Mouse (Mus musculus) adrenal gland, adult 18-20 months (tissue): ENCODE data around the gene Trip10. TPM values are rescaled to one million over a fixed set of nuclear protein-coding genes. Genes with fewer than 3 reads are reported as not detected.

Experiments used
- DNase-seq, 2 experiments: peaks; one replicate each; pipeline ENCODE4 v3.0.0; 2021 to 2022; ENCODE audit warnings: low spot score in 2 of 2
- total RNA-seq, 2 experiments: library from RNA; stranded (reverse); gene quantifications; 1 replicate in 1 of 2; 2 replicates in 1 of 2; pipeline ENCODE4 v1.2.3; 2021

Trip10 gene
- total RNA-seq, 2 experiments from 2014 or later = 53.4 to 61.0 TPM

DNA sequence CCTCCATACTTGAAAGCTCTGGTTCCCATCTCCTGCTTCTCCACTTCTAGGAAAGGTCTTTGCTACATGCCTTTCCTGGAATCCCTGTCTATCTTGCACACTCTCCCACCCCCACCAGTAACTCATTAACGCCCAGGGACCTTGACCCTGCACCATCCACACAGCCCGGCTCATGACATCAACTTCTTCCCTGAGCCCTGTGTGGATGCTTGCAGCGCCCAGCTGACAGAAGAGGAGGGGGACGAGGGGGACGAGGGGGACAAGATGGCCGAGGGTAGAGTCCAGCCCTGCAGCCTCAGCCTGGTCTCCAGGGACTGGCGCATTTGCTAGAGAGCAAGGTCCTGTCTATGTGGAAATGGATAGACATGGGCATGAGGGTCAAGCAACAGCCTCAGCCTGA, 16.2 kb upstream of the Trip10 start:
- DNase-seq = no peak

DNA sequence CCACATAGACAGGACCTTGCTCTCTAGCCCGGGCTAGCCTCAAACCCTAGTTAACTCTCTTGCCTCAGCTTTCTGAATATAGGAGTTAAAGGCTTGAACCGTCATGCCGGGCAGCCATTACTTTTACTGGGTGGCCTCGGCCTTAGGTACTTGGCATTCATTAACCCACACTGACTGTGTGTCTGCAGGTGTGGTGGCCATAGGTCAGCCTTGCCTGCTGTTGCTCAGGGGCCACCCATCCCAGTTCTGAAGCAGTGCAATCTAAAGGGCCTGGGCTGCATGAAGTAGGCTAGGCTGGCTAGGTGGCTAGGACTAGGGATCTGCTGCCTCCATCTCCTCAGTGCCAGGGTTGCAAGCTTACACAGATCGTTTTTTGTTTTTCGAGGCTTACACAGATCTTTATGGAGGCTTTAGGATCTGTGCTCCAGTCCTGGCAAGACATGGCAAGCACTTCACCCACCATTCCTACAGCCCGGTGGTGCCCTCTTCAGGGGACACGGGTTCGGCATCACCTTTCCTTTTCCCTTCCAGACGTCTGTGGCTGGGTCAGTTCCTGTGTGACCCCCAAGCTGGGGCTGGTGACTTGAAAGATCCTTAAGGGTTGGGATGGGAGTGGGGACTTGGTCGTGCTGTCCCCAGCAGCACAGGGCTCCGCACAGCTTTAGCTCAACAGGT, 14.9 kb upstream of the Trip10 start:
- DNase-seq = no peak

DNA sequence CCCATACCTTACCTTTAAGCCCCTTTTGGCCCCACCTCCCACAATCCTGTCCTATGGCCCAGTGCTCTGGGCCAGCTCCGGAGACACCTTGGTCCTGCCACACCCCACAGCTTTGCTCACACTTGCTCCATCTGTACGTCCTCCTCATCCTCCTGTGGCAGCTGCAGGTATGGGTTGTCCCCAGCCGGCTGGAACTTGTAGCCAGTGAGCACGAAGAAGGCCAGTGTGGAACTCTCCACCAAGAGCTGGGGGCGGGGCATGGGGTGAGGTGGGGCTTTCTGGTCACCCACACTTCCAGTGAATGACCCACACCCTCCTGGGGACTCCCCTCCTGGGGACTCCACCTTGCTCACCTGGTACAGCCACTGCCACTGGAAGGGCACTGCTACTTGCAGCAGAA, 13.5 kb upstream of the Trip10 start:
- no peak for DNase-seq

DNA sequence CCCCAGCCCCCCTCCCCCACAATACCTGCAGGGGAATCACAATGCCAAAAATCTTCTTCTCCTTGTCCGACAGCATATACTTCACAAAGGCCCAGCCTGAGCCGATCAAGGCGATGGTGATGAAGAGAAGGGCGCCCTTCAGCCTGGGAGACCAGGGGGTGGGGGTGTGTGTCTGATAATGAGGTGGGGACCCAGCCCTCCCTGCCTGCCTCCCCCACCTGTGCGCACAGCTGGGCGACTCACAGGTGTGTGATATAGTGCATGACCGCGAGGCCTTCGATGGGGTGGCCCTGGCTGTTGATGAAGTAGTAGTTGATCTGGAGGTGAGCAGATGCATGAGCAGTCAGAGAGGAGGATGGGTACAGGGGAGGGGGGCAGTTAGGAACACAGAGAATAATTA, 12.1 kb upstream of the Trip10 start:
- no peak for DNase-seq

DNA sequence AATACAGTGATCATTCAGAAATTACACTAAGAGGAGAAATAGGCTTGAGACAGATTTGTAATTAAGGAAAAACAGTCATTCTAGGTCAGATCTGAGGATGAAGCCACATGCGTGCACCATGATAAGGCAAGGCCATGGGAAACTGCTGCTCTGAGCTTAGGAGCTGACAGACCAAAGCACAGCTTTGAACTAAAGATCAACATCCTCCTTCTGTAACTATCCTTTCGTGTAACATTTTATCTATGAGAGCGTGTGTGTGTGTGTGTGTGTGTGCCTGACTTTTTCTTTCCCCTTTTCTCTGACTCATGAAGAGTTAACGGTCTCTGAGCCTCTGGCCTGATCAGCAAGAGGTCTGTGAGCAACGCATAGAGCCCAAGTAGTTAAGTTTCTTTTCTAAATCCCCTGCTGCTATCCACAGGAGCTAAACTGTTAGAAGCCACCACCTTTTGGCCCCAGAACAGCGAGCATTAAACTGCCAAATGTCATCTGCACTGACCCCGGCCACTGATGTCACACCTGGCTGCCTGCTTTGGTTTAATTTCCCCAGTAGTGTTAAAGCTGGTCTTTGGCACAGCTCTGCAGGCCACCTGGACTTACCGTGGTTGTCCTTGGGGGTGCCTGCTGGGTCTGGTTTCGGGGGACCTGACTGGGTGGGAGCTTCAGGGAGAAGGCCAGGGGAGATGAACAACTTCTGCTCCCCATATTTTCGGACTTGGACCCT, 5.4 kb upstream of the Trip10 start:
- no peak for DNase-seq

DNA sequence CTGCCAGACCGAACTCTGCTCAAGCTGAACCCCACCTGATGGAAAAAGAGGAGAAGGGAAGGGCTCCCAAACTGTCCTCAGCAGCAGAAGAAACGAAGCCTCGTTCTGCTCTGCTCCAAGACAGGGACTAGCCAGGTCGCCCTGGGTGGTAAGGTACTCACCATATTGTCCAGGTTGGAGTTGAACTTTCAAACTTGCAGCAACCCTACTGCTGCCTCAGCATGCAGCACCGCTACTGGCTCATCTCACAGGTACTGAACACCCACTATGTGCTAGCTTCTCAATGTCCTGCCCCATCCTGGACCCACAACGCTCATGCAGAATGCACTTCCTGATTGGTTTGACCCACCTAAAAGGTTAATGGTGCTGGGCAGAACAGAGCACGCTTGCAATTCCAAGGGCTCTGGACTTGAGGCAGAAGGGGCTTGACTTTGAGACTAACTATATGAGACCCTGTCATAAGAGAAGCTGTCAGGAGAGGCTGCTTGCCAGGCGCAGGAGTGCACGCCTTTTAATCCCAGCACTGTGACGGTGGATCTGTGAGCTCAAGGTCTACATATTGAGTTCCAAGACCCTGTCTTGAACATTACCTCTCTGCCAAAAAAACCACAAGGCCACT, 3.8 kb upstream of the Trip10 start:
- DNase-seq = no peak

DNA sequence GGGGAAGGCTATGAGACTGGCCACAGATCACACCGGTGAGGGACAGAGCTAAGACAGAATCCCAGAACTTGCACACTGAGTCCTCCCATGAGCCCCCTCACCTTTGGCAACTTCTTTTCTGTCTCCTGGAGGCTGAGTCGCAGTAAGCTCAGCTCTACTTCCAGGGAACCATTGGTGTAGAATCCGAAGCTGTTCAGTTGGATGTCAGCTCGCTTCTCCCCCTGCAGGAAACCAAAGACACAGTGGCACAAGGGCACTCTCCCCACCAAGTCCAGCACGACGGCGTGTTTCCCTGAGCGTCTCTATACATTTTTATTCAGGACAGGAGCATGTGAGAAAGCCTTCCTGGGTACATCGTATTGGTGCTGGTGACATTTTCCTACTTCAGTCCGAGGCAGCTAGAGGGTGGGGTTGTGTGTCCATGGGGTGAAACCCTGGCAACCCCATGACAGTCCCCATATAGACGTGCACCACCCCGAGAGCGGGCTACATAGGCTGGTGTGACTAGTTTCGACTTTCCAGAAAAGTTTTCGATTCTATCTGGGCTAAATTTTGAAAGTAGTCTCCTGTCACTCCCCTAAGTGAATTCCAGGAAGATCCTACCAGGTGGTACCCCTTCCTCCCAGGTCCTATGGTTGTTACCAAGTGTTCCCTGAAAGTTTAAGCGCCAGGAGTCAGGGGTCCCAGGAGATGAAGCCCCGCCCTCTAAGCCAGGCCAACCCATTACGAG, 2.4 kb upstream of the Trip10 start:
- DNase-seq = no peak

DNA sequence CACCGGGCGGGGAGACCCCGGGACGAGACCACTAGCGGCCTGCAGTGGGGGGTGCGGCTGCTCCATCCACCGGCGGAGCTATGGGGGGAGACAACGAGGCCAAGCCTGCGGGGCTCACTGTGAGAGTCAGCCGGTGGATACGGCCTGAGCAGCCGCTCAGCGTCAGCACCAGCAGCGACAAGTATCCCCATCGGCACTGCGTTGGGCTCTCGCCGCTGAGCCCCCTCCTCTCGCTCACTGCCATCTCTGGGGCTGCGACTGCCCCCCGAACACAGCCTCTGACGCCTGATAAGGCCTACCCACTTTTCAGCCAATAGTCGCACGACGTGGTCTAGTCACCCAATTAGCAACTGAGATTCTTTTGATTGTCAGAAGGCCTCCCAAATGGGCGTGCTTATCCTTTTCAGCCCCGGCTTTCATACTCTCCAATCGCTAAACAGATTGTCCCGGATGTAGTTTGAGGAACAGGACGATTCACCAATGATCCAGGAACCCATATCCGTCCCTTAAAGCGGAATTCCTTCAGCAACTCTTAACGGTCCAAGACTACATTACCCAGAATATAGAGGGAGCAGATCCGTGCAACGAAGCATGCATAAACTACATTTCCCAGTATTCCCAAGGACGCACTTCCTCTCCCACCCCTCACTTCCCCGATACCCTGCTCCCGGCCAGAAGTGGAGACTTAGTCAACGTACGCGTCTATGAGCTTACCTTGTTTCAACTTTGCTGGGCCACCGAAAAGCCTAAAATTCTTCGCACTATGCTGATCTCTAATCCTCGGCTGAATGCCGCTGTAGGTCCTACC, 1.7 kb upstream of the Trip10 start:
- DNase-seq = peak; percentile 67 to 79

DNA sequence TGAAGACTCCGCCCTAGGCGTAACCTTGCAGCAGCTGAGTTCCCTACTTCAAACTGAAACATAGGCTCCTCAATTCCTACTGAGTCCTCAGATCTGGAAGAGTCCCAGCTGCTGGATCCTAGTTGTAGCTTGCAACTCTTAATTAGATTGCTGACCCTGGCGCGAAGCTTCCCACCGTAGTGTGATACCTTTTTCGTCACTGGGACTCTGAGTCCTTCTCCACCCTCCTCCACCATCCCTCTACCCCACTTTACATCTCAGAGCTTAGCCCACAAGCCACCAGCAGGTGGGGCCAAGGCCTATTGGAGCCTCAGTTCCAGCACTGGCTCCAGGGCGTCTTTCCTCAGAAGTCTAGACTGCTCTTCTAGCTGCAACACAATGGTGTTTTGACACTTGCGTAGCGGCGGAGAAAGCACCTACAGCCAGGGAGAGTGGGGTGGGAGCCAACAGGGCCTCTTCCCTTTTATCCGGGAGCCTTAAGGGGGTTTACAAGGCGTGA, 1.0 kb upstream of the Trip10 start, which contains the start of gene Gpr108:
Gene Gpr108 (minus strand): TSS at position 246 of the 499 bp plus-strand sequence.
- peak; percentile 74 to 76 for DNase-seq

DNA sequence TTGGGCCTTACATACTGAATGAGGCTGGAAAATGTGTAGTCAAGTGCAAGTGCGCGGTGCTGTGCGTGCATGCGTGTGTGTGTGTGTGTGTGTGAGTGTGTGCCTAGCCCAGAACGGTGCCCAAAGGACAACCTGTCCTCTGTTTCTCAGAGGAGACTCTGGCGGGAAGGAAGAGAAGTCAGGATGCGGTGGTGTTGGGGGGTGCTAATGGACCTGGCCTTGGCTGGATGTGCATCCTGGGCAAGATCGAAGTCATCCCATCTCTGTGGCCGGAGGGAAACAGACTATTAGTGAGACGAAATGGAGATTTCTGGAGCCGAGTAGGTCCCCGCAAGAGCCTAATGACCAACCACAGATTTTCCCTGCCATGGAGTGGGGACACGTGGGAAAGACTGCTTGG, 484 bp upstream of the Trip10 start:
- no peak for DNase-seq

DNA sequence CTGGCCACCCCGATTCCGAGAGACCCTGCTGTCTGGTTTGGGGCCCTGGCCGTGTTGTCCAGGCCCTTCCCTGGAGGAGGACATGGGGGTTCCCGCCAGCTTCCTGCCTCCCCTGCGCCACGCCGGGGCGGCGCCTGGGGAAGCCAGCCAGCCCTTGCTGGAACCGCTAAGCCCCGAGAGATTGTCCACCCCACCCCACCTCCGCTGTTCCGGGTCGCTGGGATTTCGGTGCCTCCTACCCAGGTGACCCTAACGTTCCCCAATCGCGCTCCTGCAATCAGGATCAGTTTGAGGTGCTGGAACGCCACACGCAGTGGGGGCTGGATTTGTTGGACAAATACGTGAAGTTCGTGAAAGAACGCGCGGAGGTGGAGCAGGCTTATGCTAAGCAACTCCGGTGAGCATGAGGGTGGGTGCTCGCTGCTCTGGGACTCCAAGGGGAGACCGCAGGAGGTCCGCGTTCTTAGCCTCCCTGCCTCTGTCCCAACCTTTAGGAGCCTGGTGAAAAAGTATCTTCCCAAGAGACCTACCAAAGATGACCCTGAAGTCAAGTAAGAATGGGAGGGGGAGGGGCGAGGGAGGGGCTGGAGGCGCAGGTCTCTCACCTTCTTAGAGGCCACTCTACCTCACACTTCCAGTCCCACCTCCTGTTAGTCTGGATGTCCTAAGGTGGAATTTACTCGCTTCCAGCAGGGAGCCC, 1.4 kb downstream of the Trip10 start:
- DNase-seq = peak; percentile 52 to 64

DNA sequence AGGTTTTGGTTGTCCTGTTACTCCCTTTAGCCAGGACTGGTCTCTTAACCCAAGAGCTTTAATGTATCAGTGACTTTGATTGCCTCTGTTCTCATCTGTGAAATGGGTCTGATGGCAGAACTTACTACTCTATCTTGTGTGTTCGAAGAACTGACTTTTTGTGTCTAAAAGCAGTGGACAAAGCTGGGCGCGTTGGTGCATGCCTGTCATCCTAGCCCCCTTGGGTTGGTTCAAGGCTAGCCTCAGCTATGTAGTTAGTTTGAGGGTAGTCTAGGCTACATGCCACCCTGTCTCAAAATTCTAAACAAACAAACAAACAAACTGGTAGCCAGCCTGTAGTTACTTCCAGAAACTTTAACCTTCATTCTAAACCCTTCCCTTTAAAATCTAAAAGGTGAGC, 2.2 kb downstream of the Trip10 start:
- DNase-seq = no peak

DNA sequence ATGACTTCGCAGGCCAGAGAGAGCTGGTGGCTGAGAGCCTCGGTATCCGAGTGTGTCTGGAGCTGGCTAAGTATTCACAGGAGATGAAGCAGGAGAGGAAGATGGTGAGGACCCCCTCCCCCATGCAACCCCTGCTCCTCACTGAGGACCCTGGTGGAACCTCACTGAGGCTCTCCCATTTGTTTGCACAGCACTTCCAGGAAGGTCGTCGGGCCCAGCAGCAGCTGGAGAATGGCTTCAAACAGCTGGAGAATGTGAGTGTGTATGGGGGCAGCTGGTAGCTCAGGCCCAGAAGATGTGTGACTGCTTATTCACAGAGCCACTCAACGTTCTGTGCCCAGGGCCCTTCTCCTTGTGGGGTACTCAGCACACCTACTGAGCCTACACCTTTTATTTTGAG, 4.1 kb downstream of the Trip10 start:
- no peak for DNase-seq

DNA sequence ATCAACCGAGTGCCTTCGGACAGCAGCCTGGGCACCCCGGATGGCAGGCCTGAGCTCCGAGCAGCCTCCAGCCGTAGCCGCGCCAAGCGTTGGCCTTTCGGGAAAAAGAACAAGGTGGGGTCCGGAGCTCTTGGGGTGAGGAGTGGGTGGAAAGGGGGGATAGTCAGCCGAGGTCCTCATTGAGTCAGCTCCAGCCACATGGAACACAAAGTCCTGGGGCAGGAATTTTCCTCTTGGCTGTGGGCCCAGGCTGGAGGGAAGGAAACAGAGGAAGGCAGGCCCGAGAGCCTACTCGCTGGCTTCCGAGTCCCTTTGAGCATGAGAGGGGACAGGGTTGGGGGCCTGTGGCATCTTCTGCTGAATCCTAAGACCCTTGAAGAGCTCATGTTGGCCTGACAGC, 6.1 kb downstream of the Trip10 start:
- no peak for DNase-seq

DNA sequence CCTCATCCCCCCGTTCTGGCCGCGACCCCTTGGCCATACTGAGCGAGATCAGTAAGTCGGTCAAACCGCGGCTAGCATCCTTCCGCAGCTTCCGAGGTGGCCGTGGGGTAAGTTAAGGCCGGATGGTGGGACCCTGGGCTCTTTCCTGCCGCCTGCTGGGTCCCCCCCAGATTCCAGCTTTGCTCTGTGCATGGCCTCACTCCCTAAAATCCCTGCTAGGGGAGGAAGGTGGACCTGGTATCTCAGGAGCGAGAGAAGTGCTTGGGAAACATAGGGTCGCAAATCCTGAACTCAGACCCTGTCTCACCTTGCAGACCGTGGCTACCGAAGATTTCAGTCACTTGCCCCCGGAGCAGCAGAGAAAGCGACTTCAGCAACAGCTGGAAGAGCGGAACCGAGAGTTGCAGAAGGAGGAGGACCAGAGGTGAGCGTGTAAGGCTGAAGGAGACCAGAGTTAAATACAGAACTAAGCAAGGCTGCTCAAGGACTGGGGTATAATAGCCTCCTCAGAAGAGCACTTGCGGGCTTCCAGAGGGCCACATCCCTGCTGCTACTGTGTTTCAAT, 7.7 kb downstream of the Trip10 start:
- DNase-seq = no peak

DNA sequence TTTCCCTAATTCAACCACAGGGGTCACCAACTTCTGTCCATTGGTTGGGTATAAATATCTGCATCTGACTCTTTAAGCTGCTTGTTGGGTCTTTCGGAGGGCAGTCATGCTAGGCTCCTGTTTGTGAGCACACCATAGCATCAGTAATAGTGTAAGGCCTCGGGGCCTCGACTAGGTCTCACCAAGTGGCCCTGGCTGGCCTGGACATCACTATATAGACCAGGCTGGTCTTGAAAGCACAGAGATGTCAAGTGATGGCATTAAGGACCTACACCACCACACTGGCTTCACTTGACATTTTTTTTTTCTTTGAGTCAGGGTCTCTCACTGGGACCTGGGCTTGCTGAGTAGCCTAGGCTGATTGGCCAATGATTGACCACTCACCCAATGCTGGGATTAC, 8.9 kb downstream of the Trip10 start:
- DNase-seq = no peak

DNA sequence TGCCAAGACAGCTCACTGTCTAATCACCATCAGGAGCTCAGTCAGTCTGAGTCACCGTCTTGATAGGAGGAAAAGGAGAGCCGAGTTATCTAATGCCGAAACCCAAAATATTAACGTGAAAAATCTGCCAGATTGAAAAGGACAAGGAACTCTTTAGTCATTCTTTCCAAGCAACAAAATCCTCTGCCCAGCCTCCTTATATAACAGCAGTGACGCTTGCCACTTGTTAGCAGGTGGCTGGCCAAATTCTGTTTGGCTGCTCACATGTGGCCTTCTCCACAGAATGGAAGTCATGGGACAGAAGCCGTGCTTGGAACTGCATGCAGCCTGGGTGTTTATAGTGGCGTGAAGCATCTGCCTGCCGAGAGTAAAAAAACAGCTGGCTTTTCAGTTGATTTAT, 10.5 kb downstream of the Trip10 start:
- no peak for DNase-seq

DNA sequence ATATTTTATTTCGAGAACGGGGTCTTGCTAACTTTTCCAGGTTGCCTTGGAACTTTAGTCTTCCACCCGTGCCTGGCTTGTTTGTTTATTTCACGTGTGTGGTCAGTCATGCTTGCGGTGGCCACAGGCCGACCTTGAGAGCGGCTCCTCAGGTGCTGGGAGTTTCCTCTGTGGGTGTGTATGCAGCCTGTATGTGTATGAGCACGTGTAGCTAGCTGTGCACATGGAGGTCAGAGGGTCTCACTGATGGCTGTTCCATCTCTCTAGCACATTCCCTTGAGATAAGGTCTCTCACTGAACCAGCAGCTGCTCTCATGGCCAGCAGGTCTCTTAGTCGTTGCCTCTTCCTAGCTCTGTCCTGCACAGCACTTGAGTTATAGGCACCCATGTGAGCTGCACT, 11.1 kb downstream of the Trip10 start:
- DNase-seq = no peak

DNA sequence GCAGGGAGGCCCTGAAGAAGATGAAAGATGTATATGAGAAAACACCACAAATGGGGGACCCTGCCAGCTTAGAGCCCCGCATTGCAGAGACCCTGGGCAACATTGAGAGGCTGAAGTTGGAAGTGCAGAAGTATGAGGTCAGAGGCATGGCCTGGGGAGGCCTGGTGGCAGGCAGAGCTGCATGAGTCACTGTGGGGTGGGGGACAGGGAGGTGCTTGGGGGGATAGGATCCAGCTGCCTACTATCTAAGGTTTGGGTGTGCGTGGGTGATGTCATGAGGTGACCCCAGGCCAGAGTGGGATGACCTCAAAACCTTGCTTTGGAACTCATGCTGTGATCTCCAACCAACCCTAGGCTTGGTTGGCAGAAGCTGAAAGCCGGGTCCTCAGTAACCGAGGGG, 12.0 kb downstream of the Trip10 start:
- no peak for DNase-seq

DNA sequence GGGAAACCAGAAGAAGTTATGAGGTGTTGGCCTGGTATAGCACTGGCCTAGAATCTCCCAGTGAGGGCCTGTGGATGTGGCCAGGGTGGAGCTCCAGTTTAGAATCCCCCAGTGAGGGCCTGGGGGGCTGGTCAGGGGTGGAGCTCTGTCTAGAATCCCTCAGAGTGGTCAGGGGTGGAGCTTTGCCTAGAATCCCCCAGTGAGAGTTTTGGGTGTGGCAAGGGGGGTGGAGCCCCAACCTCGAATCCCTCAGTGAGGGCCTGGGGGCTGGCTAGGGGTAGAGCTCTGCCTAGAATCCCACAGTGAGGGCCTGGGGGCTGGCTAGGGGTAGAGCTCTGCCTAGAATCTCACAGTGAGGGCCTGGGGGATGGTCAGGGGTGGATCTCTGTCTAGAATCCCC, 12.5 kb downstream of the Trip10 start:
- DNase-seq = no peak
